Mouse (Mus musculus) small intestine, adult 2 months (tissue): ENCODE data around the gene Taf1c.

Source experiments
- CTCF ChIP-seq: fragments of 200-500 bp; IDR thresholded peaks from 2 replicates; pipeline ENCODE4 v1.5.1; 2012; ENCODE audit warnings: low read depth, mild to moderate bottlenecking, control low read depth, inconsistent platforms, low read length, moderate library complexity, mixed read lengths; ENCODE audit not compliant: insufficient replicate concordance, insufficient read length; ENCODE audit errors: extremely low read depth
- POLR2A ChIP-seq: fragments of 200-500 bp; IDR thresholded peaks from 2 replicates; pipeline ENCODE4 v1.6.1; 2012; ENCODE audit warnings: low read depth, mild to moderate bottlenecking, control low read depth, inconsistent platforms, low read length, moderate library complexity

DNA sequence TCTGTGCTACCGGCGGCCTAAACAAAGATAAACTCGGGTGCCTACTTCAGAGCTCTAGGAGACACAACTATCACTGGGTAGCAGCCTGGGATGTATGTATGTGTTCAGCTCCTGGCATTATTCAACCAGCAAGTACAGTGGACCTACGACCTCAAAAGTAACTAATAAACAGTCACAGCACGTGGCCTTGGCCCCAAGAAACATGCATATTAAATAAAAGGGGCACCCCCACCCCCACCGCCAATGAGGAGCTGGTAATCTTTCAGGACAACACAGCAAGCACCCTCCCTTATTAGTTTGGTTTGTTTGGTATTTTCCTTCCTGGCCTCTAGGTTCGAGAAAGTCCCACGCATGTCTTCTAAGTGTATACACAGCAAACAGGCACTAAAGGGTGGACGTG lies 36.8 kb downstream of the Taf1c start:
- TF ChIP-seq POLR2A (no peak), CTCF (no peak)
